Mouse (Mus musculus) stomach, embryonic 16.5 days (tissue): Measurements from ENCODE around the gene Ercc6l2. TPM values are rescaled to one million over a fixed set of nuclear protein-coding genes. Genes with fewer than 3 reads are reported as not detected.

Experiments
- ATAC-seq: fragments of 200-750 bp; cut with Nextera tagmentation; 2 replicates; pipeline ENCODE4 v1.8.0; 2017; ENCODE audit warnings: moderate number of reproducible peaks, moderate TSS enrichment; ENCODE audit not compliant: insufficient read depth, low FRiP score
- H3K27ac ChIP-seq: fragments of 300-500 bp; sonication (generic); 2 replicates; pipeline ENCODE4 v1.5.1; 2014; ENCODE audit warnings: low read length
- H3K27me3 ChIP-seq: fragments of 300-500 bp; sonication (generic); 2 replicates; pipeline ENCODE4 v1.6.1; 2014; ENCODE audit warnings: low read length, control low read depth, mixed read lengths; ENCODE audit not compliant: control insufficient read depth, insufficient read depth
- H3K36me3 ChIP-seq: fragments of 300-500 bp; sonication (generic); 2 replicates; pipeline ENCODE4 v1.6.1; 2014; ENCODE audit warnings: low read length; ENCODE audit not compliant: control insufficient read depth, insufficient read depth
- H3K4me1 ChIP-seq: fragments of 300-500 bp; sonication (generic); 2 replicates; pipeline ENCODE4 v1.6.1; 2014; ENCODE audit warnings: low read length, control low read depth, mixed read lengths; ENCODE audit not compliant: control insufficient read depth, insufficient read depth
- H3K4me2 ChIP-seq: fragments of 300-500 bp; sonication (generic); 2 replicates; pipeline ENCODE4 v1.6.1; 2014; ENCODE audit warnings: low read depth, low read length, mixed read lengths
- H3K4me3 ChIP-seq: fragments of 300-500 bp; sonication (generic); replicated peaks from 2 replicates; pipeline ENCODE4 v1.5.1; 2014; ENCODE audit warnings: mild to moderate bottlenecking, low read length
- H3K9ac ChIP-seq: fragments of 300-500 bp; sonication (generic); 2 replicates; pipeline ENCODE4 v1.6.1; 2014; ENCODE audit warnings: low read length
- H3K9me3 ChIP-seq: fragments of 300-500 bp; sonication (generic); replicated peaks from 2 replicates; pipeline ENCODE4 v1.6.1; 2016; ENCODE audit warnings: low read length, control low read depth; ENCODE audit not compliant: control insufficient read depth
- WGBS: fragments of 180-500 bp; shearing (Covaris S2); extraction: QIAGEN DNeasy Blood & Tissue Kit; methylation state at CpG from one replicate; pipeline ENCODE4 v1.1.7; 2014; 5-methylcytosine and 5-hydroxymethylcytosine counted together
- polyA plus RNA-seq: library from polyadenylated mRNA; unstranded; fragments of >200 nt; fragmentation: Nextera tagmentation; extraction: Ambion mirVana; gene quantifications from 2 replicates; pipeline ENCODE4 v1.2.1, GENCODE M21; 2015

Ercc6l2 gene
- polyA plus RNA-seq, 1 experiment from 2014 or later = 22.7 TPM

- H3K9me3 ChIP-seq = no peaks in the 10 kb centered on the region
- H3K27ac ChIP-seq = peak overlapping the region; percentile 74
- ATAC-seq = peak; percentile 63; the same call in 1 of the 2 replicates
- H3K4me2 ChIP-seq = no peak overlapping the region
- WGBS = 25% methylated on average over 1 of the region's 1 CpGs
- H3K4me3 ChIP-seq = no peak overlapping the region
- no peaks in the 10 kb centered on the region for H3K27me3 ChIP-seq
- no peaks in the 10 kb centered on the region for H3K36me3 ChIP-seq
- H3K4me1 ChIP-seq = no peaks in the 10 kb centered on the region
- H3K9ac ChIP-seq = no peak overlapping the region
Observed at GRCm38 (mm10) chr13:63940257-63940656, 125.2 kb downstream of the Ercc6l2 start.

DNA sequence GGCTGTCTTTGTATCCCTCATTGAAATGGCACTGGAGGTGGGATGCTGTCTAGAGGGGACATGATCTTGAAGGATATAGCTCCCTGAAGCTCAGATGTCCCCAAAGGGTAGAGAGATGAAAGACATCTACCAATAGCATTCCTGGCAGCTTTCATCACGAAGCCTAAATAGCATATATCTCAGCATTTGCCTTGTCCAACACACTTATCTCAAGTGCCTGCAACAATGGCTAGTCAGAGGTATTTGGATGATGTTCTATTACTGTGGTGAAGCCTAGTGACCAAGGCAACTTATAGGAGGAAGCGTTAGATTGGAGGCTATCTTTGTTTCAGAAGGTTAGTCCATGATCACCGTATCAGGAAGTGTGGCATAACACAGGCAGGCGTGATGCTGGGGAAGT lies 126.1 kb downstream of the Ercc6l2 start:
- Histone ChIP-seq H3K4me3 (no peak overlapping the region), H3K4me2 (no peak overlapping the region), H3K4me1 (no peaks in the 10 kb centered on the region), H3K9me3 (no peaks in the 10 kb centered on the region), H3K27me3 (no peaks in the 10 kb centered on the region), H3K9ac (no peak overlapping the region), H3K36me3 (no peaks in the 10 kb centered on the region), H3K27ac (peak overlapping the region; percentile 74)
- no peak for ATAC-seq
- WGBS = 87% methylated on average over 4 of the region's 4 CpGs

GRCm38 (mm10) chr13:63943605-63944004 lies 128.6 kb downstream of the Ercc6l2 start:
- Histone ChIP-seq H3K4me2 (no peak overlapping the region), H3K9me3 (no peaks in the 10 kb centered on the region), H3K4me1 (no peaks in the 10 kb centered on the region), H3K9ac (no peak overlapping the region), H3K27ac (no peak overlapping the region), H3K27me3 (no peaks in the 10 kb centered on the region), H3K4me3 (no peak overlapping the region), H3K36me3 (no peaks in the 10 kb centered on the region)
- WGBS = 78% methylated on average over 7 of the region's 7 CpGs
- no peak for ATAC-seq

- Histone ChIP-seq H3K36me3 (no peaks in the 10 kb centered on the region), H3K9me3 (no peaks in the 10 kb centered on the region), H3K4me1 (no peaks in the 10 kb centered on the region), H3K4me2 (no peak overlapping the region), H3K9ac (no peak overlapping the region), H3K4me3 (no peak overlapping the region), H3K27me3 (no peaks in the 10 kb centered on the region), H3K27ac (no peak overlapping the region; the same call in 1 of the 2 replicates)
- WGBS = 46% methylated on average over 13 of the region's 13 CpGs
- no peak for ATAC-seq
Observed at GRCm38 (mm10) chr13:63944344-63945021, 129.4 kb downstream of the Ercc6l2 start.

Other genes starting within 250 kb of the Ercc6l2 start
- gene Ptch1, start 241.6 kb upstream of the Ercc6l2 start, polyA plus RNA-seq = 28.5 and 31.1 TPM in 2 replicates